Mouse (Mus musculus) liver, adult 2 months (tissue): ENCODE measurements at regions not wholly inside any gene's neighbourhood (a gene's known extent, or its start where the extent isn't known, plus 50 kb on each side); places are given as distances from the start of the nearest gene placed in this dataset.

Source experiments
- CTCF ChIP-seq: fragments of 200-500 bp; IDR thresholded peaks from 2 replicates; pipeline ENCODE4 v1.5.1; 2011; ENCODE audit warnings: low read depth, low read length, control low read depth
- POLR2A ChIP-seq: fragments of 200-500 bp; IDR thresholded peaks from 2 replicates; pipeline ENCODE4 v1.6.1; 2011; ENCODE audit warnings: low read length, control low read depth; ENCODE audit not compliant: insufficient read depth; ENCODE audit errors: extremely low read depth

- TF ChIP-seq POLR2A (no peak), CTCF (no peak)
Measured at GRCm38 (mm10) chr11:19441936-19442335, 423.2 kb upstream of the Meis1 start.
